Mouse (Mus musculus): ENCODE results near the gene Lrrc8b.

DNA sequence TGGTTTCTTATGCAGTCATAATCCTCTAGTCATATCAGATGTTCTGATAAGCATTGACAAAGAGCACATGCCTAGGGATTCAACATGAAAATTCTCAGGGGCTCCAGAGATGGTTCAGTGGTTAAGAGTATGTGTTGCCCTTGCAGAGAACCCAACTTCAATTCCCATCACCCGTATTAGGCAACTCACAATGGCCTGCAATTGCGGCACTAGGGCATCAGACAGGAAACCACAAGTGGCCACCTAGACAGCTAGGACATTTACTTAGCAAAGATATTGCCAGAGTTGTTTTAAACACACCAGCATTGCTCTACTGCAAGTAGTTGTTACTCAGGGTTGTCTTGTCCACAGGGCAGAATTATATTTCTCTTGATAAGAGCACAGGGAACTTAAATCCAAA, 34.1 kb upstream of the Lrrc8b start:
- TF ChIP-seq CTCF (IDR thresholded peaks at IDR 0.05; ENCODE audit: borderline replicate concordance, insufficient read depth, low read depth, low read length) (no peak), POLR2A (IDR thresholded peaks at IDR 0.05; ENCODE audit: borderline replicate concordance, insufficient read depth, low read length) (no peak)
